Mouse (Mus musculus) liver, embryonic 12.5 days (tissue): ENCODE results near the gene Glce. TPM values are rescaled to one million over a fixed set of nuclear protein-coding genes. Genes with fewer than 3 reads are reported as not detected.

Experiments used
- ATAC-seq: fragments of 200-750 bp; cut with Nextera tagmentation; 2 replicates; pipeline ENCODE4 v1.8.0; 2017; ENCODE audit warnings: moderate number of reproducible peaks, mild to moderate bottlenecking, moderate library complexity
- H3K27ac ChIP-seq: fragments of 300-500 bp; sonication (generic); 2 replicates; pipeline ENCODE4 v1.5.1; 2016; ENCODE audit warnings: mild to moderate bottlenecking
- H3K27me3 ChIP-seq: fragments of 300-500 bp; sonication (generic); replicated peaks from 2 replicates; pipeline ENCODE4 v1.6.1; 2016; ENCODE audit warnings: mild to moderate bottlenecking, moderate library complexity
- H3K36me3 ChIP-seq: fragments of 300-500 bp; sonication (generic); 2 replicates; pipeline ENCODE4 v1.6.1; 2016; ENCODE audit warnings: mild to moderate bottlenecking, moderate library complexity
- H3K4me1 ChIP-seq: fragments of 300-500 bp; sonication (generic); 2 replicates; pipeline ENCODE4 v1.6.1; 2016
- H3K4me2 ChIP-seq: fragments of 300-500 bp; sonication (generic); 2 replicates; pipeline ENCODE4 v1.6.1; 2016; ENCODE audit warnings: mild to moderate bottlenecking, moderate library complexity
- H3K4me3 ChIP-seq: fragments of 300-500 bp; sonication (generic); 2 replicates; pipeline ENCODE4 v1.5.1; 2016; ENCODE audit warnings: mild to moderate bottlenecking, moderate library complexity
- H3K9ac ChIP-seq: fragments of 300-500 bp; sonication (generic); 2 replicates; pipeline ENCODE4 v1.6.1; 2016; ENCODE audit warnings: mild to moderate bottlenecking, moderate library complexity
- H3K9me3 ChIP-seq: fragments of 300-500 bp; sonication (generic); replicated peaks from 2 replicates; pipeline ENCODE4 v1.6.1; 2016; ENCODE audit warnings: mild to moderate bottlenecking, moderate library complexity
- WGBS: fragments of 180-500 bp; shearing (Covaris S2); methylation state at CpG from one replicate; pipeline ENCODE4 v1.1.7; 2016; ENCODE audit not compliant: insufficient replicate concordance; 5-methylcytosine and 5-hydroxymethylcytosine counted together
- polyA plus RNA-seq: library from polyadenylated mRNA; unstranded; fragments of >200 nt; fragmentation: Nextera tagmentation; extraction: Ambion mirVana; gene quantifications from 2 replicates; pipeline ENCODE4 v1.2.1, GENCODE M21; 2016

Gene Glce
- polyA plus RNA-seq, result 7.8 TPM in 2 replicates

GRCm38 (mm10) chr9:62122508-62123215 is at the start of gene Glce:
Gene Glce (minus strand): TSS chr9:62122655.
- Histone ChIP-seq H3K4me3 (peak within 1 kb of the TSS; percentile 81), H3K9ac (peak within 1 kb of the TSS; percentile 93), H3K9me3 (no peaks in the 10 kb centered on the region), H3K27ac (peak within 1 kb of the TSS; percentile 81), H3K27me3 (peaks cover 10% of the 10 kb centered on the region; the same call in 1 of the 2 replicates), H3K4me1 (peaks cover 24% of the 10 kb centered on the region), H3K36me3 (no peaks in the 10 kb centered on the region), H3K4me2 (peak within 1 kb of the TSS; percentile 100)
- peak; percentile 98 for ATAC-seq
- WGBS, result under 1% methylated on average over 51 of the region's 51 CpGs

DNA sequence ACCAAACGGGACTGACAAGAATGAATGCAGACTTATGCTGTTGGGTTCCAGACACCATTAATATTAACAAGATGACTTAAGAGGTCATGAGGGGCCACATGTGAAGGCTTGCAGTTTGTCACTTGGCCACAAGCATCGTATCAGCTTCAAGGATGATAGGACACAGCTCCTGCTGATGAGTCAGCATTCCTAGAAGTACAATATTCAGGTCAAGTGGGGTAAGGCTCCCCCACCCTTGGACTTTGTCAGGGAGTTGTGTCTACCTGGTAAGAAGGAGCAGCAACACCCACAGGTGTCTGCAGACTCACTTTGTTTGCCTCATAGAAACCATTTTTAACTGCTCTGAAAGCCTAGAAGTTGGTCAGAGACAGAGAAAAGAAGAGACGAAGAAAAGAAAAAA is 49.8 kb upstream of the Glce start:
- H3K27me3 ChIP-seq, result no peaks in the 10 kb centered on the region
- ATAC-seq, result no peak
- no peaks in the 10 kb centered on the region for H3K36me3 ChIP-seq
- H3K4me2 ChIP-seq, result no peak overlapping the region
- H3K4me1 ChIP-seq, result no peaks in the 10 kb centered on the region
- H3K27ac ChIP-seq, result no peak overlapping the region
- 57% methylated on average over 3 of the region's 3 CpGs for WGBS
- no peaks in the 10 kb centered on the region for H3K9me3 ChIP-seq
- H3K9ac ChIP-seq, result no peak overlapping the region
- H3K4me3 ChIP-seq, result no peak overlapping the region

- Histone ChIP-seq H3K9me3 (no peaks in the 10 kb centered on the region), H3K27ac (no peak overlapping the region), H3K9ac (no peak overlapping the region), H3K4me1 (no peaks in the 10 kb centered on the region), H3K4me2 (no peak overlapping the region), H3K27me3 (0 out of 2 replicates have a peak, but pooled peaks cover 8% of the 10 kb centered on the region), H3K36me3 (no peaks in the 10 kb centered on the region), H3K4me3 (no peak overlapping the region)
- 63% methylated on average over 2 of the region's 2 CpGs for WGBS
- no peak for ATAC-seq
Measured at GRCm38 (mm10) chr9:62170921-62171320, 48.5 kb upstream of the Glce start.

- Histone ChIP-seq H3K27ac (no peak overlapping the region), H3K4me2 (no peak overlapping the region), H3K4me3 (no peak overlapping the region), H3K9me3 (no peaks in the 10 kb centered on the region), H3K27me3 (0 out of 2 replicates have a peak, but pooled peaks cover 9% of the 10 kb centered on the region), H3K9ac (no peak overlapping the region), H3K4me1 (no peaks in the 10 kb centered on the region), H3K36me3 (no peaks in the 10 kb centered on the region)
- WGBS, result 44% methylated on average over 5 of the region's 5 CpGs
- no peak for ATAC-seq
Measured at GRCm38 (mm10) chr9:62166621-62167020, 44.2 kb upstream of the Glce start.

GRCm38 (mm10) chr9:62166186-62166585 is 43.7 kb upstream of the Glce start:
- H3K4me3 ChIP-seq, result no peak overlapping the region
- WGBS, result 62% methylated on average over 4 of the region's 4 CpGs
- no peak overlapping the region for H3K27ac ChIP-seq
- no peak for ATAC-seq
- no peak overlapping the region for H3K9ac ChIP-seq
- H3K36me3 ChIP-seq, result no peaks in the 10 kb centered on the region
- no peaks in the 10 kb centered on the region for H3K9me3 ChIP-seq
- no peaks in the 10 kb centered on the region for H3K4me1 ChIP-seq
- H3K27me3 ChIP-seq, result 0 out of 2 replicates have a peak, but pooled peaks cover 9% of the 10 kb centered on the region
- no peak overlapping the region for H3K4me2 ChIP-seq

DNA sequence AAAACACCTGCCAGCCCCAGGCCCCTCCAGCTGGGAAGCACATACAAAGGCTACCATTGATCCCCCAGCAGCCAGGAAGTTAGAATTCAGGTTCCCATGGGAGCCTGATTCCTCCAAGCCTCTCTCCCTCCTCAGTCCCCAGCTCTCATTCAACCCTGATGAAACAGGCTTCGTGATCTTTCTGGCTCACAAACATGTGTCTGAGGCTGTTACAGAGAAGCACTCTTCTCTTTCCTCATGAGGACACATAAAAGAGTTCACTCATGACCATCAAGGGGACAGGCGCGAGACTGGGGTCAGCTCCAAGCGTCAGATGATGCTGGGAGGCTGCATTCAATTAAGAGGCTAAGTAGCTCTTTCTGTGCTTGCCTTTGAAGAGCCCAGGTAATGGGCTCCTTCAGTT is 40.4 kb upstream of the Glce start:
- WGBS, result 55% methylated on average over 4 of the region's 4 CpGs
- Histone ChIP-seq H3K4me1 (no peaks in the 10 kb centered on the region), H3K27me3 (0 out of 2 replicates have a peak, but pooled peaks cover 9% of the 10 kb centered on the region), H3K9ac (no peak overlapping the region), H3K4me3 (no peak overlapping the region), H3K27ac (no peak overlapping the region), H3K9me3 (no peaks in the 10 kb centered on the region), H3K4me2 (no peak overlapping the region), H3K36me3 (no peaks in the 10 kb centered on the region)
- ATAC-seq, result no peak

DNA sequence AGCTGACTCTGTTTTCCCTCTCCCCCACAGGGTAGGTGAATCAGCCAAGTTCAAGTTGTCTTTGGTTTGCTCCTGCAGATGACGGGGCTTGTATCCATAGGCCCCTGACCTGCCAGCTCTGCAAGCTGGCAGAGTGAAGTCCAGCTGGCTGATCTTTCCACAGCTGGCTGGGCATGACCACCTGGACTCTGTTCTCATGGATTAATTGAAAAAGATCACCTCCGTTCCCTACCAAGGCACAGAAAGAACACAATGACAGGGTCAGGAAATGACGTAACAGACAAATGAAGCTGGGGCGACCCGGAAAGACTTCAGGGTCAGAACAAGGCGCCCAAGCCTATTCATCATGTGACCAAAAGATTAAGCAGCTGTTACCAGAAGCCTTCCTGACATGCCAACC is 38.3 kb upstream of the Glce start:
- Histone ChIP-seq H3K27ac (no peak overlapping the region), H3K4me1 (no peaks in the 10 kb centered on the region), H3K4me3 (no peak overlapping the region), H3K9ac (no peak overlapping the region), H3K4me2 (no peak overlapping the region), H3K9me3 (no peaks in the 10 kb centered on the region), H3K27me3 (no peaks in the 10 kb centered on the region), H3K36me3 (no peaks in the 10 kb centered on the region)
- 56% methylated on average over 6 of the region's 6 CpGs for WGBS
- no peak for ATAC-seq

- Histone ChIP-seq H3K27ac (no peak overlapping the region), H3K4me3 (no peak overlapping the region), H3K4me1 (no peaks in the 10 kb centered on the region), H3K9me3 (no peaks in the 10 kb centered on the region), H3K27me3 (no peaks in the 10 kb centered on the region), H3K9ac (no peak overlapping the region), H3K4me2 (no peak overlapping the region), H3K36me3 (no peaks in the 10 kb centered on the region)
- 74% methylated on average over 4 of the region's 4 CpGs for WGBS
- ATAC-seq, result no peak
Measured at GRCm38 (mm10) chr9:62158746-62159145, 36.3 kb upstream of the Glce start.

GRCm38 (mm10) chr9:62155821-62156220 is 33.4 kb upstream of the Glce start:
- Histone ChIP-seq H3K9ac (no peak overlapping the region), H3K9me3 (no peaks in the 10 kb centered on the region), H3K36me3 (no peaks in the 10 kb centered on the region), H3K27me3 (no peaks in the 10 kb centered on the region), H3K4me1 (no peaks in the 10 kb centered on the region), H3K4me3 (no peak overlapping the region), H3K4me2 (no peak overlapping the region), H3K27ac (no peak overlapping the region)
- 42% methylated on average over 4 of the region's 4 CpGs for WGBS
- ATAC-seq, result no peak

- H3K27me3 ChIP-seq, result no peaks in the 10 kb centered on the region
- H3K27ac ChIP-seq, result no peak overlapping the region
- WGBS, result 66% methylated on average over 6 of the region's 6 CpGs
- no peak overlapping the region for H3K4me2 ChIP-seq
- no peaks in the 10 kb centered on the region for H3K9me3 ChIP-seq
- H3K36me3 ChIP-seq, result no peaks in the 10 kb centered on the region
- no peak for ATAC-seq
- no peak overlapping the region for H3K4me3 ChIP-seq
- H3K4me1 ChIP-seq, result no peaks in the 10 kb centered on the region
- H3K9ac ChIP-seq, result no peak overlapping the region
Measured at GRCm38 (mm10) chr9:62155400-62155799, 32.9 kb upstream of the Glce start.

GRCm38 (mm10) chr9:62154956-62155355 is 32.5 kb upstream of the Glce start:
- Histone ChIP-seq H3K9ac (no peak overlapping the region), H3K27me3 (no peaks in the 10 kb centered on the region), H3K9me3 (no peaks in the 10 kb centered on the region), H3K27ac (no peak overlapping the region), H3K36me3 (no peaks in the 10 kb centered on the region), H3K4me1 (no peaks in the 10 kb centered on the region), H3K4me2 (no peak overlapping the region), H3K4me3 (no peak overlapping the region)
- ATAC-seq, result no peak
- WGBS, result 63% methylated on average over 7 of the region's 7 CpGs

GRCm38 (mm10) chr9:62154551-62154950 is 32.1 kb upstream of the Glce start:
- no peak overlapping the region for H3K4me3 ChIP-seq
- H3K9ac ChIP-seq, result no peak overlapping the region
- no peak overlapping the region for H3K27ac ChIP-seq
- WGBS, result 61% methylated on average over 3 of the region's 3 CpGs
- no peaks in the 10 kb centered on the region for H3K36me3 ChIP-seq
- H3K9me3 ChIP-seq, result no peaks in the 10 kb centered on the region
- no peak for ATAC-seq
- no peaks in the 10 kb centered on the region for H3K4me1 ChIP-seq
- no peak overlapping the region for H3K4me2 ChIP-seq
- no peaks in the 10 kb centered on the region for H3K27me3 ChIP-seq

GRCm38 (mm10) chr9:62153263-62153662 is 30.8 kb upstream of the Glce start:
- Histone ChIP-seq H3K4me2 (no peak overlapping the region), H3K27me3 (no peaks in the 10 kb centered on the region), H3K4me1 (no peaks in the 10 kb centered on the region), H3K4me3 (no peak overlapping the region), H3K36me3 (no peaks in the 10 kb centered on the region), H3K9me3 (no peaks in the 10 kb centered on the region), H3K27ac (no peak overlapping the region), H3K9ac (no peak overlapping the region)
- 65% methylated on average over 7 of the region's 7 CpGs for WGBS
- no peak for ATAC-seq
